Mouse (Mus musculus): ENCODE data around the gene Cxadr. TPM values are rescaled to one million over a fixed set of nuclear protein-coding genes. Genes with fewer than 3 reads are reported as not detected.

The Cxadr gene
- polyA plus RNA-seq, 1 experiment from 2014 or later = 20.3 TPM

GRCm38 (mm10) chr16:78373743-78374142 lies 72.5 kb downstream of the Cxadr start:
- 71% methylated on average over 8 of the region's 8 CpGs for WGBS
- Histone ChIP-seq H3K27ac (replicated peaks) (no peak overlapping the region), H3K27me3 (no peaks in the 10 kb centered on the region), H3K4me1 (peaks cover 12% of the 10 kb centered on the region), H3K4me2 (replicated peaks) (no peak overlapping the region), H3K9me3 (replicated peaks) (no peaks in the 10 kb centered on the region), H3K9ac (no peak overlapping the region), H3K4me3 (replicated peaks) (no peak overlapping the region), H3K36me3 (peaks cover 16% of the 10 kb centered on the region)
- no peak for ATAC-seq (ENCODE audit: insufficient number of reproducible peaks, low FRiP score, low TSS enrichment, low read depth)

DNA sequence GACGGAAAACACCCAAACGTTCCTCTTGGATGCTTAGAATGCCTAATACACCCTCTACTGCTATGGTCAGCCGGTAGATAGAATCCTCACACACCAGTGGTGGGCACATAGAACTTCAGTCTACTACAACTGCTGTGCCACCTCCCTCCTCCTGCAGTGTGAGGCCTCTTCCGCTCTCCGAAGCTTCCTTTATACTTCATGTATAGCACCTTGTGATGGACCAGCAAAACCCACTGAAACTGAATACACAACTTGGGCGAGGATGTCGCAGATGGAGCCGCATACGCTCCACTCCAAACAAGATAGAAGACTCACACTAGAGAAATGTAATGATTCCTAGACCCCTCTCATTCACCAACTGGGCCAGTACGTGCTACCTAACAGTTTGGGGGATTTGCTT lies 73.9 kb downstream of the Cxadr start:
- Histone ChIP-seq H3K4me1 (peaks cover 12% of the 10 kb centered on the region), H3K4me2 (replicated peaks) (peak overlapping the region; percentile 77), H3K9ac (0 out of 2 replicates have a peak overlapping the region, but pooled peaks have one; percentile 19), H3K27me3 (no peaks in the 10 kb centered on the region), H3K4me3 (replicated peaks) (peak overlapping the region; percentile 81), H3K27ac (replicated peaks) (no peak overlapping the region), H3K36me3 (peaks cover 6% of the 10 kb centered on the region; the same call in 1 of the 2 replicates), H3K9me3 (replicated peaks) (no peaks in the 10 kb centered on the region)
- ATAC-seq (ENCODE audit: insufficient number of reproducible peaks, low FRiP score, low TSS enrichment, low read depth) = no peak
- WGBS = 40% methylated on average over 10 of the region's 10 CpGs

- peaks cover 12% of the 10 kb centered on the region for H3K4me1 ChIP-seq
- under 1% methylated on average over 81 of the region's 100 CpGs for whole genome bisulfite sequencing
- peak overlapping the region; percentile 81 for H3K4me3 ChIP-seq (replicated peaks)
- H3K27me3 ChIP-seq = no peaks in the 10 kb centered on the region
- H3K9ac ChIP-seq = peak overlapping the region; percentile 87
- peaks cover 6% of the 10 kb centered on the region; the same call in 1 of the 2 replicates for H3K36me3 ChIP-seq
- no peaks in the 10 kb centered on the region for H3K9me3 ChIP-seq (replicated peaks)
- peak overlapping the region; percentile 77 for H3K4me2 ChIP-seq (replicated peaks)
- peak overlapping the region; percentile 89 for H3K27ac ChIP-seq (replicated peaks)
- peak; percentile 54 for ATAC-seq (ENCODE audit: insufficient number of reproducible peaks, low FRiP score, low TSS enrichment, low read depth)
Observed at GRCm38 (mm10) chr16:78375821-78376691, 74.8 kb downstream of the Cxadr start.

GRCm38 (mm10) chr16:78376745-78377570 lies 75.7 kb downstream of the Cxadr start, which contains the start of gene Btg3:
Btg3 (minus strand) TSS chr16:78377192.
- H3K9ac ChIP-seq = peak within 1 kb of the TSS; percentile 87
- WGBS = 3% methylated on average over 44 of the region's 57 CpGs

DNA sequence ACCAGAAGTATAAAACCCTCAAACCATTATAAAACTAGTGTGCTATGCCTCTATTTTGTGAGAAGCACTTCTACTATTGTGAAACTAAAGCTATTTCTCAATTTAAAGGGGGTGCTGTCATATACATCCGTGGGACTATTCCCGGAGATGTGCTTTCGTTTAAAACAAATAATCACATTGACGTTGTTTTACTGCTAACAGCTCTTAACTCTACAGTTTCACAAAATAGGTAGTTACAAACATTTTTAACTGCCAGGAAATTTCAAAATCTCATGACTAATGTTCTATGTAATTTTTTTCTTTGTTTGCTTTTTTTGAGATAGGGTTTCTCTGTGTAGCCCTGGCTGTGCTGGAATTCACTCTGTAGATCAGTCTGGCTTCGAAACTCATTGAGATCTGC lies 77.2 kb downstream of the Cxadr start:
- WGBS = 84% methylated on average over 5 of the region's 5 CpGs
- H3K4me1 ChIP-seq = peaks cover 12% of the 10 kb centered on the region
- no peak for ATAC-seq (ENCODE audit: insufficient number of reproducible peaks, low FRiP score, low TSS enrichment, low read depth)
- H3K4me3 ChIP-seq (replicated peaks) = no peak overlapping the region
- H3K27me3 ChIP-seq = no peaks in the 10 kb centered on the region
- H3K36me3 ChIP-seq = no peaks in the 10 kb centered on the region
- no peak overlapping the region for H3K9ac ChIP-seq
- H3K9me3 ChIP-seq (replicated peaks) = no peaks in the 10 kb centered on the region
- no peak overlapping the region for H3K27ac ChIP-seq (replicated peaks)
- no peak overlapping the region for H3K4me2 ChIP-seq (replicated peaks)

More at GRCm38 (mm10) chr16:78376745-78377570, 75.7 kb downstream of the Cxadr start, which contains the start of gene Btg3:
- Histone ChIP-seq H3K4me3 (replicated peaks) (peak within 1 kb of the TSS; percentile 81), H3K9me3 (replicated peaks) (no peaks in the 10 kb centered on the region), H3K27ac (replicated peaks) (peak within 1 kb of the TSS; percentile 89), H3K27me3 (no peaks in the 10 kb centered on the region), H3K4me2 (replicated peaks) (peak within 1 kb of the TSS; percentile 77), H3K36me3 (peaks cover 5% of the 10 kb centered on the region; the same call in 1 of the 2 replicates), H3K4me1 (peaks cover 12% of the 10 kb centered on the region)
- ATAC-seq (ENCODE audit: insufficient number of reproducible peaks, low FRiP score, low TSS enrichment, low read depth) = peak; percentile 98

DNA sequence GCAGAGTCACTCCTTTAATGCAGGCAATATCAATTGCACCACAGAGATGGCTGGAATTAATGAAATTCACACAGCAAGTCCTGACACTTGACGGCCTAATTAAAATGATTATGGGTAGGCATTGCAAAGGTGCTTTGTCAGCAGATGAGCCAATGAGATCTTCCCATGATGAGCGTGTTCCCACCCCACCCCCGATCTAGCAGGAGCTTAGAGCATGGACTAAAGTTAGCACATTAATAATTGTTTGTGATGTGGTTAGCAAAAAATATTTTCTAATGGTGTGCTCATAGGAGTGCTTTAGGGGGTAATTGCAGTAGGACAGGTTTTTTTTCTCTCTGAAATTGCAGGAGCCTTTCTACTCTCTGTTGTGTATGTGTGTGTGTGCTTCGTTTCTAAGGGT lies 87.8 kb downstream of the Cxadr start:
- no peaks in the 10 kb centered on the region for H3K36me3 ChIP-seq
- no peak overlapping the region for H3K4me2 ChIP-seq (replicated peaks)
- no peak overlapping the region for H3K4me3 ChIP-seq (replicated peaks)
- no peaks in the 10 kb centered on the region for H3K27me3 ChIP-seq
- 66% methylated on average over 4 of the region's 4 CpGs for WGBS
- H3K27ac ChIP-seq (replicated peaks) = 0 out of 2 replicates have a peak overlapping the region, but pooled peaks have one; percentile 22
- H3K9ac ChIP-seq = no peak overlapping the region
- no peak for ATAC-seq (ENCODE audit: insufficient number of reproducible peaks, low FRiP score, low TSS enrichment, low read depth)
- H3K4me1 ChIP-seq = no peaks in the 10 kb centered on the region
- H3K9me3 ChIP-seq (replicated peaks) = no peaks in the 10 kb centered on the region

DNA sequence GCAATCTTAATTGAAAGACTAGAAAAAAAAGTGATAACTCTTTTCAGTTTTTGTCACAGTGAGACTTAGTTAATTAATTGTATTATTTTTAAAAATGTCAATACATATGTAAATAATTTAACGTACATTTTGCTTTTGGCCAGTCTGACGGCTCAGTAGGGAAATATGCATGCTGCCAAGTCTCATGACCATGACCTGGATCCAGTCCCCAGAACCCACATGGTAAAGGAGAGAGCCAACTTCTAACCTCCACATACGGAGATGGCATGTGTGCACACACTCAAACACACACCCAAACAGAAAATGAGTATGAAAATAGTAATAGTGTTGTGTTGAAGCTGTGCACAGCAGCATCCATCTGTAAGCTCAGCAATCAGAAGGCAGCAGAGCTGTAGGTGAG lies 88.7 kb downstream of the Cxadr start:
- Histone ChIP-seq H3K9ac (no peak overlapping the region), H3K27me3 (no peaks in the 10 kb centered on the region), H3K9me3 (replicated peaks) (no peaks in the 10 kb centered on the region), H3K4me1 (no peaks in the 10 kb centered on the region), H3K36me3 (no peaks in the 10 kb centered on the region), H3K4me2 (replicated peaks) (no peak overlapping the region), H3K27ac (replicated peaks) (no peak overlapping the region), H3K4me3 (replicated peaks) (no peak overlapping the region)
- ATAC-seq (ENCODE audit: insufficient number of reproducible peaks, low FRiP score, low TSS enrichment, low read depth) = no peak
- 66% methylated on average over 3 of the region's 3 CpGs for whole genome bisulfite sequencing

DNA sequence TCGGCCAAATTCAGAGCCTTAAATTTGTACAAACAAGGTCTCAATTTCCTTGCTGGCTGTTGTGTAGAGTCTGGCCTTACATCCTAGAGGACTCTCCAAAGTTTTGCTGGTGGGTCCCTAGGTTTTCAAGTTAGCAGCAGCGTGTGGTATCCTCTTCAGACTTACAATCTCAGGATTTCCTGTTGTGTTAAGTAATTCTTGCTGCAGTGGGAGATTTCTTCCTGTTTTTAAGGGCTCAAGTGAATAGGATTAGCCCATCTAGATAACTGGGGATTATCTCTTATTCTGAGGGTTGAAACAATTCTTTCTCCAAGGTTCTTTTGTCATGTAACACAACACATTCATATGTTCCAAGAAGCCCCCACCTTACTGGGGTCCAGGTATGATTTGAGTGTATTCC lies 90.1 kb downstream of the Cxadr start:
- H3K4me2 ChIP-seq (replicated peaks) = no peak overlapping the region
- WGBS = 70% methylated on average over 2 of the region's 2 CpGs
- no peak for ATAC-seq (ENCODE audit: insufficient number of reproducible peaks, low FRiP score, low TSS enrichment, low read depth)
- H3K27me3 ChIP-seq = no peaks in the 10 kb centered on the region
- no peak overlapping the region for H3K4me3 ChIP-seq (replicated peaks)
- no peaks in the 10 kb centered on the region for H3K4me1 ChIP-seq
- H3K36me3 ChIP-seq = no peaks in the 10 kb centered on the region
- H3K27ac ChIP-seq (replicated peaks) = no peak overlapping the region
- H3K9ac ChIP-seq = no peak overlapping the region
- H3K9me3 ChIP-seq (replicated peaks) = no peaks in the 10 kb centered on the region

DNA sequence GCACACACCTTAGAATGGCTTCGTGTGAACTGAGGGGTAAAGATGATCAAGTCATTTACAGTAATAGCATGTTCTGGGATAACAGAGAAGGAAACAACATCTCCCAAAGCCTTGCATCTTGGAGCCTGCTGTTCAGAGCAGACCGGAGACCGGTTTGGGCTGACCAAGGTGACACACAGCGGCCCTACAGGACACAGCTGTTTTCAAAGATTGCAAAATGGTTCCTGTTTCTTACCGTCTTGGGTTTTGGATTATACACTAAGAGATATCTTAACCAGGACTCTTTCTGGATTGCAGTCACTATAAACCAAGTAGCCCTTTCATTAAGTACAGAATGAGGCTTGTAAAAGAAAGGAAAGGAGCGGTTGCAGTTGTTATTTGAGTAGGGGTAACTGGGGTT lies 97.4 kb downstream of the Cxadr start:
- no peak for ATAC-seq (ENCODE audit: insufficient number of reproducible peaks, low FRiP score, low TSS enrichment, low read depth)
- no peak overlapping the region for H3K9ac ChIP-seq
- no peaks in the 10 kb centered on the region for H3K36me3 ChIP-seq
- H3K4me3 ChIP-seq (replicated peaks) = no peak overlapping the region
- WGBS = 84% methylated on average over 6 of the region's 6 CpGs
- H3K27me3 ChIP-seq = no peaks in the 10 kb centered on the region
- no peak overlapping the region for H3K27ac ChIP-seq (replicated peaks)
- no peaks in the 10 kb centered on the region for H3K9me3 ChIP-seq (replicated peaks)
- H3K4me2 ChIP-seq (replicated peaks) = no peak overlapping the region
- no peaks in the 10 kb centered on the region for H3K4me1 ChIP-seq

DNA sequence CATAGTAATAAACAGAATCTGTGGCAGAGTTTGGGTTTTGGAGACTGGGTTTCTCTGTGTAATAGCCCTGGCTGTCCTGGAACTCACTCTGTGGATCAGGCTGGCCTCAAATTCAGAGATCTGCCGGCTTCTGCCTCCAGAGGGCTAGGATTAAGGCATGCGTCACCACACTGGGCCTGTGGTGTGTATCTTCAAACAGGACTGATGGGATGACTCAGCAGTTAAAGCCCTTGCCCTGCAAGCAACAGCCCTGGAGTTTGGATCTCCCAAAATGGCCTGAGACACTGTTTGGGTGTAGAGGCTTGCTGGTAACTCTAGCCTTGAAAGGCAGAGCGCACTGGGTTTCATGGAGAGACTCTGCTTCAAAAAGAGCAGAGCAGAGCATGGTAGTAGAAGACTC lies 98.1 kb downstream of the Cxadr start:
- Histone ChIP-seq H3K27ac (replicated peaks) (no peak overlapping the region), H3K4me1 (no peaks in the 10 kb centered on the region), H3K27me3 (no peaks in the 10 kb centered on the region), H3K9ac (no peak overlapping the region), H3K9me3 (replicated peaks) (no peaks in the 10 kb centered on the region), H3K4me2 (replicated peaks) (no peak overlapping the region), H3K4me3 (replicated peaks) (no peak overlapping the region), H3K36me3 (no peaks in the 10 kb centered on the region)
- no peak for ATAC-seq (ENCODE audit: insufficient number of reproducible peaks, low FRiP score, low TSS enrichment, low read depth)
- 90% methylated on average over 3 of the region's 3 CpGs for WGBS

DNA sequence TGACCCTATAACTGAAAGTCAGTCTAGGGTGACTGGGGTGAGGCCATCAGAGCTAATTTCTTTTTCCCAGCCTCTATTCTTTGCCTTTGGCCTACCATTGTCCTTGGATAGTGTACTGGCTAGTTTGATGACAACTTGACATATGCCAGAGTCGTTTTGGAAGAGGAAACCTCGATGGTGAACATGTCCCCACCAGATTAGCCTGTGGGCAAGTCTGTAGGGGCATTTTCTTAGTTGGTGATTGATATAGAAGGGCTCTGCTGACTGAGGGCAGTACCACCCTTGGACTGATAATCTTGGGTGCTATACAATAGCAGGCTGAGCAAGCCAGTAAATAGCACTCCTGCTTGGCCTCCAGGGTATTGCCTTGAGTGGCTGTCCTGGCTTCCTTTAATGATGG lies 101.0 kb downstream of the Cxadr start:
- 34% methylated on average over 2 of the region's 2 CpGs for WGBS
- H3K36me3 ChIP-seq = no peaks in the 10 kb centered on the region
- no peak overlapping the region for H3K4me2 ChIP-seq (replicated peaks)
- H3K4me1 ChIP-seq = no peaks in the 10 kb centered on the region
- H3K4me3 ChIP-seq (replicated peaks) = no peak overlapping the region
- H3K27me3 ChIP-seq = no peaks in the 10 kb centered on the region
- H3K9me3 ChIP-seq (replicated peaks) = no peaks in the 10 kb centered on the region
- no peak for ATAC-seq (ENCODE audit: insufficient number of reproducible peaks, low FRiP score, low TSS enrichment, low read depth)
- H3K9ac ChIP-seq = no peak overlapping the region
- H3K27ac ChIP-seq (replicated peaks) = no peak overlapping the region
